Comparison of ENCODE assay signal across 8 mouse cellular contexts in genomic region chr7:16859902-16860651, GRCm38 (mm10). TPM values are rescaled to one million over a fixed set of nuclear protein-coding genes. Genes with fewer than 3 reads are reported as not detected.
DNase-seq lines count a peak whose midpoint lies in the region; TF ChIP-seq lines count a peak whose summit lies in the region.

No protein-coding gene starts in this region.

- intact Hi-C loops in gastrocnemius, adult 2 months (cut with DNase I): no loop called here

- no peak overlapping the region for H3K27ac ChIP-seq in gastrocnemius, adult 2 months

- peak; percentile 80 for TF ChIP-seq CTCF in gastrocnemius, adult 2 months (IDR thresholded peaks at IDR 0.05)

- H3K4me3 ChIP-seq in gastrocnemius, adult 2 months: no peak overlapping the region

- DNase-seq in gastrocnemius, adult 2 months: no peak
- DNase-seq in gastrocnemius, adult 8-10 months (ENCODE audit: low spot score in 2 of 2): no peak
- peak; percentile 72 for DNase-seq in right cerebral cortex, postnatal 4 days
- DNase-seq in right cerebral cortex, postnatal 25 days: no peak
- DNase-seq in cerebellum, adult 9-10 months: peak; percentile 77
- DNase-seq in kidney, postnatal 36 days: peak; percentile 41 to 77
- peak; percentile 79 for DNase-seq in retina, embryonic 14.5 days (ENCODE audit: low spot score)
- no peak for DNase-seq in yolk sac, embryonic 10.5 days (ENCODE audit: low spot score)

RNA-seq across cellular contexts. Expression of gene Dact3, which starts 15.0 kb away (rescaled TPM):
- total RNA-seq in gastrocnemius, adult 2 months (2021): 1 to 10 TPM in 1 of 2 experiments, under 1 TPM in 1; 0.99 to 1.7 TPM
- total RNA-seq in gastrocnemius, adult 8-10 months (2022): 1 to 10 TPM in 2 of 4 experiments, under 1 TPM in 2; 0.87 to 1.4 (median 1.1) TPM

RNA-seq across cellular contexts. Expression of gene Prkd2, which starts 17.4 kb away (rescaled TPM):
- total RNA-seq in gastrocnemius, adult 2 months (2021): 1 to 10 TPM; 3.9 to 8.2 TPM
- 1 to 10 TPM; 2.5 to 4.1 (median 3.4) TPM for total RNA-seq in gastrocnemius, adult 8-10 months (2022)

RNA-seq across cellular contexts. Expression of gene Gng8, which starts 31.5 kb away (rescaled TPM):
- total RNA-seq in gastrocnemius, adult 2 months (2021): not detected
- total RNA-seq in gastrocnemius, adult 8-10 months (2022): under 1 TPM in 1 of 4 experiments, not detected in 3; 0.36 TPM

RNA-seq across cellular contexts. Expression of gene Fkrp, which starts 43.5 kb away (rescaled TPM):
- 10 to 100 TPM; 51.2 to 58.3 TPM for total RNA-seq in gastrocnemius, adult 2 months (2021)
- 10 to 100 TPM; 55.5 to 67.9 (median 62.9) TPM for total RNA-seq in gastrocnemius, adult 8-10 months (2022)

RNA-seq across cellular contexts. Expression of gene Strn4, which starts 44.4 kb away (rescaled TPM):
- 10 to 100 TPM; 16.2 to 16.6 TPM for total RNA-seq in gastrocnemius, adult 2 months (2021)
- 10 to 100 TPM; 11.0 to 15.6 (median 14.0) TPM for total RNA-seq in gastrocnemius, adult 8-10 months (2022)

Comparison
In these comparisons a context has a peak if more than half of its experiments do, and no peak if none do; other contexts are left out.
1. DNase-seq: peak in right cerebral cortex, postnatal 4 days (single experiment), cerebellum, adult 9-10 months (single experiment), kidney, postnatal 36 days (2 of 2) and retina, embryonic 14.5 days (single experiment); none in gastrocnemius, adult 2 months (single experiment), gastrocnemius, adult 8-10 months (0 of 2), right cerebral cortex, postnatal 25 days (single experiment) and yolk sac, embryonic 10.5 days (single experiment).